Comparison of ENCODE assay signal across 9 mouse cellular contexts in the genomic region with DNA sequence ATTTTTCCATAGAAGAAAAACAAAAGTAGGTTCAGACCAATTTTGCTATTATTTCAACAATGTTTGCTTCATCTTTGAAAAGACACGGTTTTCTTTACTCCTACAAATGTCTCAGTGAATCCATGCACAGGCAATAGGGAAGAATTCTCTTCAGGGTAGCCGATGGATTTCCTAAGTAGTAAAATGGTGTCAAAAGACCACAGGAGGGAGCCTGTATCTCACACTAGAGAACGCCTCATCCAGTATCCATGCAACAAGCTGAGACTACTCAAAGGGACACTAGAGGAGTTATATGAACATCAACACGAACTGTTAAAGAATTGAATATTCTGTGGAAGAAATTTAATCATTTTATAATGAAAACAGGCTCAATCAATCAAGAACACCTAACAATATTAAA.
DNase-seq lines count a peak whose midpoint lies in the region.
"Had no signal": no experiment of that assay in that cellular context is flagged by ENCODE, and none has a peak within 500 bp of the region (broad histone marks: within the 10 kb centered on the region; RNA-seq: fewer than 3 reads in every experiment).

No protein-coding gene starts in this region.

- DNase-seq in adrenal gland, postnatal 14 days = peak; percentile 8
- no peak for DNase-seq in adrenal gland, adult 18-20 months (ENCODE audit: low spot score in 2 of 2)
- DNase-seq in left cerebral cortex, postnatal 10 days (ENCODE audit: extremely low spot score in 1 of 2, low spot score in 2 of 2) = peak; percentile 15 to 64
- no peak for DNase-seq in left cerebral cortex, adult 18-20 months (ENCODE audit: low spot score in 2 of 2)
- peak; percentile 22 for DNase-seq in kidney, postnatal 10 days
- DNase-seq in retina, postnatal 1 day = peak; percentile 59
- DNase-seq in spleen, postnatal 4 days (ENCODE audit: low spot score in 2 of 2) = no peak
- no peak for DNase-seq in cerebellum, adult 9-10 months
- DNase-seq: thymus, postnatal 36 days had no signal

- intact Hi-C loops in left cerebral cortex, postnatal 10 days (cut with DNase I) = no loop called here

Comparison
In these comparisons a context has a peak if more than half of its experiments do, and no peak if none do; other contexts are left out.
1. DNase-seq: peak in adrenal gland, postnatal 14 days (single experiment), left cerebral cortex, postnatal 10 days (2 of 2), kidney, postnatal 10 days (single experiment) and retina, postnatal 1 day (single experiment); none in adrenal gland, adult 18-20 months (0 of 2), left cerebral cortex, adult 18-20 months (0 of 2), spleen, postnatal 4 days (0 of 2) and cerebellum, adult 9-10 months (single experiment).